Mouse (Mus musculus) CD8-positive naive resting alpha-beta T cell, adult 57 days (primary cell): ENCODE data around the gene Raph1. TPM values are rescaled to one million over a fixed set of nuclear protein-coding genes. Genes with fewer than 3 reads are reported as not detected.

Experiments
- total RNA-seq: library from RNA; stranded (reverse); gene quantifications from one replicate; pipeline ENCODE4 v1.2.4, GENCODE M21; 2023

Gene Raph1
- total RNA-seq, result 2.4 TPM

GRCm38 (mm10) chr1:60566631-60567311 lies at the start of gene Raph1:
Gene Raph1, minus strand, starts transcription at chr1:60567104.

Other genes starting within 250 kb of the Raph1 start
- 5.5 TPM for gene Cyp20a1, start 223.8 kb downstream of the Raph1 start, total RNA-seq
- gene Abi2, start 157.5 kb downstream of the Raph1 start, total RNA-seq, result 8.4 TPM
- gene Cd28, start 149.7 kb upstream of the Raph1 start, total RNA-seq, result 463 TPM